Mouse (Mus musculus): Measurements from ENCODE around the gene BC107364. TPM values are rescaled to one million over a fixed set of nuclear protein-coding genes. Genes with fewer than 3 reads are reported as not detected.
"Not testable (repeated sequence)": the region's sequence is repeated elsewhere in the genome, so short reads cannot be mapped to it uniquely, and the experiment has no call there.

The BC107364 gene
- not detected for total RNA-seq (2021)

- intact Hi-C loops (cut with DNase I) = not testable (repeated sequence)
Measured at GRCm38 (mm10) chr3:96452262-96452661, at the start of gene BC107364. BC107364 (minus strand) TSS chr3:96452306.

GRCm38 (mm10) chr3:96501391-96502115 is 49.4 kb upstream of the BC107364 start:
- peak; percentile 80 to 87 for DNase-seq (ENCODE audit: low spot score in 2 of 2)
- intact Hi-C loops (cut with DNase I) = loop anchor here (2.0 to 5.0 kb wide), 2 partner anchors 97 to 224 kb away; no protein-coding TSS in a partner anchor

More at GRCm38 (mm10) chr3:96452262-96452661, at the start of gene BC107364:
- DNase-seq (ENCODE audit: low spot score in 2 of 2) = not testable (repeated sequence)

- intact Hi-C loops (cut with DNase I) = loop anchor here (2.0 to 5.0 kb wide), 2 partner anchors 98 to 223 kb away; no protein-coding TSS in a partner anchor
Measured at GRCm38 (mm10) chr3:96500691-96501265, 48.7 kb upstream of the BC107364 start.

GRCm38 (mm10) chr3:96500289-96500621 is 48.1 kb upstream of the BC107364 start:
- intact Hi-C loops (cut with DNase I) = loop anchor here (2.0 to 5.0 kb wide), 2 partner anchors 99 to 223 kb away; no protein-coding TSS in a partner anchor

More at GRCm38 (mm10) chr3:96500691-96501265, 48.7 kb upstream of the BC107364 start:
- DNase-seq (ENCODE audit: low spot score in 2 of 2) = peak; percentile 83 to 87

GRCm38 (mm10) chr3:96499481-96500288 is 47.6 kb upstream of the BC107364 start:
- peak; percentile 77 to 82 for DNase-seq (ENCODE audit: low spot score in 2 of 2)

More at GRCm38 (mm10) chr3:96500289-96500621, 48.1 kb upstream of the BC107364 start:
- peak; percentile 93 to 95 for DNase-seq (ENCODE audit: low spot score in 2 of 2)

GRCm38 (mm10) chr3:96498476-96499245 is 46.6 kb upstream of the BC107364 start:
- intact Hi-C loops (cut with DNase I) = no loop called here
- no peak for DNase-seq (ENCODE audit: low spot score in 2 of 2)

More at GRCm38 (mm10) chr3:96499481-96500288, 47.6 kb upstream of the BC107364 start:
- intact Hi-C loops (cut with DNase I) = loop anchor here (2.0 to 5.0 kb wide), 2 partner anchors 99 to 222 kb away; no protein-coding TSS in a partner anchor

- intact Hi-C loops (cut with DNase I) = no loop called here
- peak; percentile 78 to 86 for DNase-seq (ENCODE audit: low spot score in 2 of 2)
Measured at GRCm38 (mm10) chr3:96497451-96498028, 45.4 kb upstream of the BC107364 start.

GRCm38 (mm10) chr3:96496620-96497275 is 44.6 kb upstream of the BC107364 start:
- DNase-seq (ENCODE audit: low spot score in 2 of 2); intact Hi-C loops (cut with DNase I): not testable (repeated sequence)

GRCm38 (mm10) chr3:96496216-96496615 is 44.1 kb upstream of the BC107364 start:
- intact Hi-C loops (cut with DNase I) = no loop called here
- no peak for DNase-seq (ENCODE audit: low spot score in 2 of 2)

GRCm38 (mm10) chr3:96495490-96496210 is 43.5 kb upstream of the BC107364 start:
- intact Hi-C loops (cut with DNase I) = no loop called here
- no peak for DNase-seq (ENCODE audit: low spot score in 2 of 2)

- intact Hi-C loops (cut with DNase I) = no loop called here
- no peak for DNase-seq (ENCODE audit: low spot score in 2 of 2)
Measured at GRCm38 (mm10) chr3:96494912-96495311, 42.8 kb upstream of the BC107364 start.

GRCm38 (mm10) chr3:96494456-96494855 is 42.4 kb upstream of the BC107364 start:
- intact Hi-C loops (cut with DNase I); DNase-seq (ENCODE audit: low spot score in 2 of 2): not testable (repeated sequence)

GRCm38 (mm10) chr3:96489636-96490035 is 37.5 kb upstream of the BC107364 start:
- DNase-seq (ENCODE audit: low spot score in 2 of 2); intact Hi-C loops (cut with DNase I): not testable (repeated sequence)

- intact Hi-C loops (cut with DNase I); DNase-seq (ENCODE audit: low spot score in 2 of 2): not testable (repeated sequence)
Measured at GRCm38 (mm10) chr3:96488907-96489629, 37.0 kb upstream of the BC107364 start.

GRCm38 (mm10) chr3:96488290-96488906 is 36.3 kb upstream of the BC107364 start:
- intact Hi-C loops (cut with DNase I); DNase-seq (ENCODE audit: low spot score in 2 of 2): not testable (repeated sequence)

- intact Hi-C loops (cut with DNase I) = no loop called here
- no peak for DNase-seq (ENCODE audit: low spot score in 2 of 2)
Measured at GRCm38 (mm10) chr3:96487596-96488289, 35.6 kb upstream of the BC107364 start.

Data from left cerebral cortex, postnatal 36 days (tissue).